Comparison of ENCODE assay signal across 8 mouse cellular contexts in genomic region chr16:56036501-56036900, GRCm38 (mm10). TPM values are rescaled to one million over a fixed set of nuclear protein-coding genes. Genes with fewer than 3 reads are reported as not detected.
DNase-seq lines count a peak whose midpoint lies in the region; ATAC-seq and TF ChIP-seq lines count a peak whose summit lies in the region.

No protein-coding gene starts in this region.

- no peak for DNase-seq in kidney, postnatal 10 days
- peak; percentile 61 for DNase-seq in NIH3T3 (ENCODE audit: low read depth)
- DNase-seq in midbrain, embryonic 14.5 days: no peak
- no peak for DNase-seq in thymus, postnatal 4 days
- DNase-seq in adrenal gland, postnatal 14 days: no peak
- DNase-seq in thymus, adult 2 months: no peak

- no peaks in the 10 kb centered on the region for H3K9me3 ChIP-seq in kidney, embryonic 15.5 days (replicated peaks)
- H3K9me3 ChIP-seq in hindbrain, embryonic 13.5 days: no peaks in the 10 kb centered on the region
- H3K9me3 ChIP-seq in midbrain, embryonic 14.5 days (ENCODE audit: control insufficient read depth, low read length): no peaks in the 10 kb centered on the region

- no peak for TF ChIP-seq CTCF in thymus, adult 2 months (IDR thresholded peaks at IDR 0.05; ENCODE audit: borderline replicate concordance, control insufficient read depth, extremely low read depth, insufficient read depth, low read length, poor library complexity)

- H3K4me1 ChIP-seq in kidney, embryonic 15.5 days: peaks cover 15% of the 10 kb centered on the region
- H3K4me1 ChIP-seq in hindbrain, embryonic 13.5 days (replicated peaks): peaks cover 20% of the 10 kb centered on the region
- peaks cover 12% of the 10 kb centered on the region for H3K4me1 ChIP-seq in midbrain, embryonic 14.5 days (ENCODE audit: control insufficient read depth, insufficient read depth, low read length)
- H3K4me1 ChIP-seq in thymus, adult 2 months (replicated peaks; ENCODE audit: control insufficient read depth, insufficient read depth, low read length): peaks cover 5% of the 10 kb centered on the region; the same call in 1 of the 2 replicates

- H3K4me2 ChIP-seq in kidney, embryonic 15.5 days: peak overlapping the region; percentile 65
- peak overlapping the region; percentile 68 for H3K4me2 ChIP-seq in hindbrain, embryonic 13.5 days
- peak overlapping the region; percentile 72 for H3K4me2 ChIP-seq in midbrain, embryonic 14.5 days (ENCODE audit: low read length)

- no peak overlapping the region for H3K27ac ChIP-seq in kidney, embryonic 15.5 days
- H3K27ac ChIP-seq in hindbrain, embryonic 13.5 days: no peak overlapping the region
- no peak overlapping the region for H3K27ac ChIP-seq in midbrain, embryonic 14.5 days (replicated peaks; ENCODE audit: low read depth, low read length)
- no peak overlapping the region for H3K27ac ChIP-seq in thymus, adult 2 months (ENCODE audit: control insufficient read depth, insufficient read depth, low read length)

- 54% methylated on average over 6 of the region's 6 CpGs for WGBS in kidney, embryonic 15.5 days
- 69% methylated on average over 6 of the region's 6 CpGs for WGBS in hindbrain, embryonic 13.5 days
- 67% methylated on average over 6 of the region's 6 CpGs for WGBS in midbrain, embryonic 14.5 days
- 46% methylated on average over 6 of the region's 6 CpGs for WGBS in thymus, adult 2 months

- no peaks in the 10 kb centered on the region for H3K27me3 ChIP-seq in kidney, embryonic 15.5 days
- no peaks in the 10 kb centered on the region for H3K27me3 ChIP-seq in hindbrain, embryonic 13.5 days
- no peaks in the 10 kb centered on the region for H3K27me3 ChIP-seq in midbrain, embryonic 14.5 days (ENCODE audit: control insufficient read depth, insufficient read depth, low read length)
- no peaks in the 10 kb centered on the region for H3K27me3 ChIP-seq in thymus, adult 2 months (ENCODE audit: control insufficient read depth, insufficient read depth, low read length)

- H3K9ac ChIP-seq in kidney, embryonic 15.5 days: peak overlapping the region; percentile 91
- H3K9ac ChIP-seq in hindbrain, embryonic 13.5 days: peak overlapping the region; percentile 85
- peak overlapping the region; percentile 78 for H3K9ac ChIP-seq in midbrain, embryonic 14.5 days (replicated peaks; ENCODE audit: low read length)

- peak overlapping the region; percentile 98 for H3K4me3 ChIP-seq in kidney, embryonic 15.5 days (replicated peaks)
- H3K4me3 ChIP-seq in hindbrain, embryonic 13.5 days: peak overlapping the region; percentile 87
- H3K4me3 ChIP-seq in midbrain, embryonic 14.5 days (replicated peaks; ENCODE audit: low read depth, low read length): peak overlapping the region; percentile 86
- H3K4me3 ChIP-seq in thymus, adult 2 months (ENCODE audit: control insufficient read depth, insufficient read depth, low read length): no peak overlapping the region

- H3K36me3 ChIP-seq in kidney, embryonic 15.5 days: peaks cover 33% of the 10 kb centered on the region
- peaks cover 25% of the 10 kb centered on the region for H3K36me3 ChIP-seq in hindbrain, embryonic 13.5 days
- peaks cover 28% of the 10 kb centered on the region for H3K36me3 ChIP-seq in midbrain, embryonic 14.5 days (ENCODE audit: control insufficient read depth, insufficient read depth, low read length)
- H3K36me3 ChIP-seq in thymus, adult 2 months (ENCODE audit: control insufficient read depth, insufficient read depth, low read length): peaks cover 15% of the 10 kb centered on the region

- TF ChIP-seq POLR2A in thymus, adult 2 months (IDR thresholded peaks at IDR 0.05; ENCODE audit: control insufficient read depth, extremely low read depth, insufficient read depth, low read length, poor library complexity): no peak

- no peak for ATAC-seq in kidney, embryonic 15.5 days (replicated peaks; ENCODE audit: low FRiP score)
- no peak for ATAC-seq in hindbrain, embryonic 13.5 days (ENCODE audit: low FRiP score)
- ATAC-seq in midbrain, embryonic 14.5 days (ENCODE audit: low FRiP score, low TSS enrichment): no peak

RNA-seq across cellular contexts. Expression of gene Trmt10c, which starts 1.1 kb away (rescaled TPM):
- 28.8 and 28.9 TPM in 2 replicates for polyA plus RNA-seq in kidney, embryonic 15.5 days (2015; fragmentation: Nextera tagmentation; extraction: Ambion mirVana)
- 20.4 and 22.3 TPM in 2 replicates for polyA plus RNA-seq in hindbrain, embryonic 13.5 days (2015; fragmentation: Nextera tagmentation; extraction: Ambion mirVana)
- 23.8 and 24.0 TPM in 2 replicates for polyA plus RNA-seq in midbrain, embryonic 14.5 days (2014; fragmentation: Nextera tagmentation; extraction: Ambion mirVana)
- 22.4 and 23.3 TPM in 2 replicates for total RNA-seq in adrenal gland, postnatal 14 days (2021)
- 6.5 and 6.8 TPM in 2 replicates for polyA plus RNA-seq in thymus, adult 2 months (2012; rRNA removed)

RNA-seq across cellular contexts. Expression of gene Pcnp, which starts 7.0 kb away (rescaled TPM):
- polyA plus RNA-seq in kidney, embryonic 15.5 days (2015; fragmentation: Nextera tagmentation; extraction: Ambion mirVana): 216 and 240 TPM in 2 replicates
- polyA plus RNA-seq in hindbrain, embryonic 13.5 days (2015; fragmentation: Nextera tagmentation; extraction: Ambion mirVana): 252 and 255 TPM in 2 replicates
- polyA plus RNA-seq in midbrain, embryonic 14.5 days (2014; fragmentation: Nextera tagmentation; extraction: Ambion mirVana): 212 and 241 TPM in 2 replicates
- total RNA-seq in adrenal gland, postnatal 14 days (2021): 89.7 and 90.7 TPM in 2 replicates
- 17.0 and 18.9 TPM in 2 replicates for polyA plus RNA-seq in thymus, adult 2 months (2012; rRNA removed)

RNA-seq across cellular contexts. Expression of gene Senp7, which starts 11.6 kb away (rescaled TPM):
- 28.8 and 33.2 TPM in 2 replicates for polyA plus RNA-seq in kidney, embryonic 15.5 days (2015; fragmentation: Nextera tagmentation; extraction: Ambion mirVana)
- 64.5 and 64.6 TPM in 2 replicates for polyA plus RNA-seq in hindbrain, embryonic 13.5 days (2015; fragmentation: Nextera tagmentation; extraction: Ambion mirVana)
- 59.6 and 70.9 TPM in 2 replicates for polyA plus RNA-seq in midbrain, embryonic 14.5 days (2014; fragmentation: Nextera tagmentation; extraction: Ambion mirVana)
- total RNA-seq in adrenal gland, postnatal 14 days (2021): 22.5 and 25.9 TPM in 2 replicates
- 11.2 and 14.1 TPM in 2 replicates for polyA plus RNA-seq in thymus, adult 2 months (2012; rRNA removed)

Comparison
In these comparisons a context has a peak if more than half of its experiments do, and no peak if none do; other contexts are left out.
1. RNA of gene Pcnp, which starts 7.0 kb away (polyA plus RNA-seq): 252 to 255 TPM in hindbrain, embryonic 13.5 days, 212 to 241 TPM in midbrain, embryonic 14.5 days and 216 to 240 TPM in kidney, embryonic 15.5 days; 17.0 to 18.9 TPM in thymus, adult 2 months; every median in the first group is over 10 times any median in the second.
2. Peak in every context shown above with its lines, with median percentiles within 50 percentile points of each other: H3K4me2 ChIP-seq and H3K9ac ChIP-seq.